Mouse (Mus musculus): ENCODE measurements around the gene Ikzf1. TPM values are rescaled to one million over a fixed set of nuclear protein-coding genes. Genes with fewer than 3 reads are reported as not detected.

Gene Ikzf1
- total and polyA plus RNA-seq, 2 experiments, result 1.2 to 3.3 TPM

- Histone ChIP-seq H3K36me3 (ENCODE audit: control insufficient read depth, insufficient read depth, low read length) (no peaks in the 10 kb centered on the region), H3K27ac (replicated peaks; ENCODE audit: insufficient read depth, low read depth, low read length) (no peak overlapping the region), H3K4me3 (ENCODE audit: insufficient read depth, low read depth, low read length) (no peak overlapping the region), H3K9ac (ENCODE audit: low read depth, low read length) (no peak overlapping the region), H3K79me2 (ENCODE audit: control insufficient read depth, insufficient read depth, low read length) (no peaks in the 10 kb centered on the region), H3K27me3 (ENCODE audit: control insufficient read depth, insufficient read depth, low read length) (no peaks in the 10 kb centered on the region), H3K4me1 (ENCODE audit: control insufficient read depth, insufficient read depth, low read length) (no peaks in the 10 kb centered on the region)
- 100% methylated on average over 1 of the region's 1 CpGs for WGBS
- TF ChIP-seq POLR2A (IDR thresholded peaks at IDR 0.05; ENCODE audit: extremely low read depth, insufficient read depth, low read length), result no peak
- no peak for TF ChIP-seq CTCF (IDR thresholded peaks at IDR 0.05; ENCODE audit: low read depth, low read length)
- DNase-seq (ENCODE audit: extremely low read depth, low read depth, low spot score), result no peak
These were observed 113.9 kb downstream of the Ikzf1 start for GRCm38 (mm10) chr11:11798690-11799089.

GRCm38 (mm10) chr11:11800304-11800703 is 115.5 kb downstream of the Ikzf1 start:
- Histone ChIP-seq H3K27me3 (ENCODE audit: control insufficient read depth, insufficient read depth, low read length) (no peaks in the 10 kb centered on the region), H3K4me3 (ENCODE audit: insufficient read depth, low read depth, low read length) (no peak overlapping the region), H3K9ac (ENCODE audit: low read depth, low read length) (no peak overlapping the region), H3K27ac (replicated peaks; ENCODE audit: insufficient read depth, low read depth, low read length) (no peak overlapping the region), H3K36me3 (ENCODE audit: control insufficient read depth, insufficient read depth, low read length) (no peaks in the 10 kb centered on the region), H3K4me1 (ENCODE audit: control insufficient read depth, insufficient read depth, low read length) (no peaks in the 10 kb centered on the region), H3K79me2 (ENCODE audit: control insufficient read depth, insufficient read depth, low read length) (no peaks in the 10 kb centered on the region)
- DNase-seq (ENCODE audit: extremely low read depth, low read depth, low spot score), result no peak
- TF ChIP-seq POLR2A (IDR thresholded peaks at IDR 0.05; ENCODE audit: extremely low read depth, insufficient read depth, low read length) (no peak), CTCF (IDR thresholded peaks at IDR 0.05; ENCODE audit: low read depth, low read length) (no peak)
- WGBS, result 93% methylated on average over 3 of the region's 3 CpGs

- Histone ChIP-seq H3K27ac (replicated peaks; ENCODE audit: insufficient read depth, low read depth, low read length) (no peak overlapping the region), H3K36me3 (ENCODE audit: control insufficient read depth, insufficient read depth, low read length) (no peaks in the 10 kb centered on the region), H3K27me3 (ENCODE audit: control insufficient read depth, insufficient read depth, low read length) (no peaks in the 10 kb centered on the region), H3K4me3 (ENCODE audit: insufficient read depth, low read depth, low read length) (no peak overlapping the region), H3K4me1 (ENCODE audit: control insufficient read depth, insufficient read depth, low read length) (no peaks in the 10 kb centered on the region), H3K9ac (ENCODE audit: low read depth, low read length) (no peak overlapping the region), H3K79me2 (ENCODE audit: control insufficient read depth, insufficient read depth, low read length) (no peaks in the 10 kb centered on the region)
- TF ChIP-seq CTCF (IDR thresholded peaks at IDR 0.05; ENCODE audit: low read depth, low read length), result no peak
- TF ChIP-seq POLR2A (IDR thresholded peaks at IDR 0.05; ENCODE audit: extremely low read depth, insufficient read depth, low read length), result no peak
- 91% methylated on average over 9 of the region's 9 CpGs for WGBS
- DNase-seq (ENCODE audit: extremely low read depth, low read depth, low spot score), result no peak
These were observed 116.3 kb downstream of the Ikzf1 start for GRCm38 (mm10) chr11:11801067-11801466.

GRCm38 (mm10) chr11:11804421-11804820 is 119.6 kb downstream of the Ikzf1 start:
- Histone ChIP-seq H3K4me3 (ENCODE audit: insufficient read depth, low read depth, low read length) (no peak overlapping the region), H3K27ac (replicated peaks; ENCODE audit: insufficient read depth, low read depth, low read length) (no peak overlapping the region), H3K79me2 (ENCODE audit: control insufficient read depth, insufficient read depth, low read length) (no peaks in the 10 kb centered on the region), H3K36me3 (ENCODE audit: control insufficient read depth, insufficient read depth, low read length) (no peaks in the 10 kb centered on the region), H3K27me3 (ENCODE audit: control insufficient read depth, insufficient read depth, low read length) (no peaks in the 10 kb centered on the region), H3K4me1 (ENCODE audit: control insufficient read depth, insufficient read depth, low read length) (peaks cover under 1% of the 10 kb centered on the region; the same call in 1 of the 2 replicates), H3K9ac (ENCODE audit: low read depth, low read length) (no peak overlapping the region)
- WGBS, result 88% methylated on average over 5 of the region's 5 CpGs
- DNase-seq (ENCODE audit: extremely low read depth, low read depth, low spot score), result no peak
- TF ChIP-seq CTCF (IDR thresholded peaks at IDR 0.05; ENCODE audit: low read depth, low read length) (no peak), POLR2A (IDR thresholded peaks at IDR 0.05; ENCODE audit: extremely low read depth, insufficient read depth, low read length) (no peak)

GRCm38 (mm10) chr11:11805951-11806350 is 121.1 kb downstream of the Ikzf1 start:
- Histone ChIP-seq H3K4me3 (ENCODE audit: insufficient read depth, low read depth, low read length) (no peak overlapping the region), H3K27me3 (ENCODE audit: control insufficient read depth, insufficient read depth, low read length) (no peaks in the 10 kb centered on the region), H3K27ac (replicated peaks; ENCODE audit: insufficient read depth, low read depth, low read length) (no peak overlapping the region), H3K36me3 (ENCODE audit: control insufficient read depth, insufficient read depth, low read length) (no peaks in the 10 kb centered on the region), H3K4me1 (ENCODE audit: control insufficient read depth, insufficient read depth, low read length) (peaks cover 2% of the 10 kb centered on the region; the same call in 1 of the 2 replicates), H3K9ac (ENCODE audit: low read depth, low read length) (no peak overlapping the region), H3K79me2 (ENCODE audit: control insufficient read depth, insufficient read depth, low read length) (no peaks in the 10 kb centered on the region)
- DNase-seq (ENCODE audit: extremely low read depth, low read depth, low spot score), result no peak
- TF ChIP-seq POLR2A (IDR thresholded peaks at IDR 0.05; ENCODE audit: extremely low read depth, insufficient read depth, low read length) (no peak), CTCF (IDR thresholded peaks at IDR 0.05; ENCODE audit: low read depth, low read length) (no peak)
- WGBS, result 44% methylated on average over 4 of the region's 4 CpGs

GRCm38 (mm10) chr11:11808035-11808819 is 123.4 kb downstream of the Ikzf1 start:
- WGBS, result 5% methylated on average over 25 of the region's 25 CpGs
- H3K79me2 ChIP-seq (ENCODE audit: control insufficient read depth, insufficient read depth, low read length), result no peaks in the 10 kb centered on the region
- H3K27me3 ChIP-seq (ENCODE audit: control insufficient read depth, insufficient read depth, low read length), result no peaks in the 10 kb centered on the region
- H3K4me3 ChIP-seq (ENCODE audit: insufficient read depth, low read depth, low read length), result peak overlapping the region; percentile 74
- H3K4me1 ChIP-seq (ENCODE audit: control insufficient read depth, insufficient read depth, low read length), result peaks cover 2% of the 10 kb centered on the region; the same call in 1 of the 2 replicates
- TF ChIP-seq CTCF (IDR thresholded peaks at IDR 0.05; ENCODE audit: low read depth, low read length) (no peak), POLR2A (IDR thresholded peaks at IDR 0.05; ENCODE audit: extremely low read depth, insufficient read depth, low read length) (no peak)
- no peaks in the 10 kb centered on the region for H3K36me3 ChIP-seq (ENCODE audit: control insufficient read depth, insufficient read depth, low read length)
- DNase-seq (ENCODE audit: extremely low read depth, low read depth, low spot score), result no peak
- no peak overlapping the region for H3K27ac ChIP-seq (replicated peaks; ENCODE audit: insufficient read depth, low read depth, low read length)
- H3K9ac ChIP-seq (ENCODE audit: low read depth, low read length), result peak overlapping the region; percentile 80

Data from liver, adult 2 months (tissue).